Mouse (Mus musculus): Measurements from ENCODE around the gene Tmem247.

DNA sequence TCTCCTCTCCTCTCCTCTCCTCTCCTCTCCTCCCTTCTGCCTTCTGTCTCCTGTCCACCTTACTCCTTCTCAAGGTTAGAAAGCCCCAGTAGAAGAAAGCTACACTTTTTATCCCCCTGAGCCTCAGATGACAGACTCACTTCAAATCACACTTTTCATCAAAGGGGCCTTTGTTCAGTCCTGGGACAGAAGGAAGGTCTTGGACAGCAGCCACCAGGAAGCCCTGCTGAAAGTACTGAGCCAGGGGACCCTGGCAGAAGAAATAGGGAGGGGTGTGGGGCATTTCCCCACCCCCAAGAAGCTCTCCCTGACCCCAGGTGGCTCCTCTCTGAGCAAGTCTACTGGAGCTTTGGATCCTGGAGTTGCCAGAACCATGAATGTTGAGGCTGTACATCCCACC lies 12.8 kb downstream of the Tmem247 start:
- TF ChIP-seq CTCF (IDR thresholded peaks at IDR 0.05; ENCODE audit: borderline replicate concordance, control insufficient read depth, extremely low read depth, insufficient read depth, low read length, poor library complexity) = no peak
- no peak for TF ChIP-seq POLR2A (IDR thresholded peaks at IDR 0.05; ENCODE audit: control insufficient read depth, extremely low read depth, insufficient read depth, low read length, poor library complexity)
